Mouse (Mus musculus) R1 (cell line): Measurements from ENCODE around the gene Nfkb1.
A peak's percentile ranks its signal among the peaks of the same experiment; 100 is the strongest.

Source experiments
- DNase-seq: peaks from one replicate; pipeline ENCODE4 v3.0.0-alpha.2; 2018; ENCODE audit warnings: low read depth, low spot score

The Nfkb1 gene

GRCm38 (mm10) chr3:135672135-135672534, 19.2 kb downstream of the Nfkb1 start:
- no peak for DNase-seq

GRCm38 (mm10) chr3:135670869-135671268, 20.5 kb downstream of the Nfkb1 start:
- DNase-seq: no peak

GRCm38 (mm10) chr3:135667084-135667483, 24.3 kb downstream of the Nfkb1 start:
- DNase-seq: no peak

GRCm38 (mm10) chr3:135665777-135666259, 25.5 kb downstream of the Nfkb1 start:
- no peak for DNase-seq

GRCm38 (mm10) chr3:135662139-135662864, 29.0 kb downstream of the Nfkb1 start:
- no peak for DNase-seq

- no peak for DNase-seq
These were observed 29.6 kb downstream of the Nfkb1 start for GRCm38 (mm10) chr3:135661707-135662106.

GRCm38 (mm10) chr3:135658540-135659097, 32.7 kb downstream of the Nfkb1 start:
- DNase-seq: no peak

- no peak for DNase-seq
These were observed 35.2 kb downstream of the Nfkb1 start for GRCm38 (mm10) chr3:135656156-135656555.

- no peak for DNase-seq
These were observed 40.4 kb downstream of the Nfkb1 start for GRCm38 (mm10) chr3:135650773-135651555.

- DNase-seq: no peak
These were observed 41.5 kb downstream of the Nfkb1 start for GRCm38 (mm10) chr3:135649809-135650208.

- DNase-seq: peak; percentile 81
These were observed 42.8 kb downstream of the Nfkb1 start for GRCm38 (mm10) chr3:135648501-135648900.

- no peak for DNase-seq
These were observed 44.7 kb downstream of the Nfkb1 start for GRCm38 (mm10) chr3:135646622-135647021.

- DNase-seq: peak; percentile 56
These were observed 46.4 kb downstream of the Nfkb1 start for GRCm38 (mm10) chr3:135644971-135645370.

- DNase-seq: no peak
These were observed 49.8 kb downstream of the Nfkb1 start for GRCm38 (mm10) chr3:135641623-135641915.

GRCm38 (mm10) chr3:135640856-135641622, 50.3 kb downstream of the Nfkb1 start:
- DNase-seq: no peak

GRCm38 (mm10) chr3:135640203-135640602, 51.1 kb downstream of the Nfkb1 start:
- no peak for DNase-seq

- DNase-seq: no peak
These were observed 53.8 kb downstream of the Nfkb1 start for GRCm38 (mm10) chr3:135637592-135637991.

- DNase-seq: peak; percentile 65
These were observed 54.9 kb downstream of the Nfkb1 start for GRCm38 (mm10) chr3:135636454-135636853.

GRCm38 (mm10) chr3:135635646-135636434, 55.5 kb downstream of the Nfkb1 start:
- no peak for DNase-seq

- DNase-seq: no peak
These were observed 56.3 kb downstream of the Nfkb1 start for GRCm38 (mm10) chr3:135635030-135635429.

GRCm38 (mm10) chr3:135634275-135634674, 57.1 kb downstream of the Nfkb1 start:
- DNase-seq: no peak
